Mouse (Mus musculus) induced T-regulatory cell, adult 2 months (primary cell): ENCODE data around the gene Zbtb17.

Experiments used
- DNase-seq: peaks from one replicate; pipeline ENCODE4 v3.0.0-alpha.2; 2012; ENCODE audit warnings: low read depth

Gene Zbtb17

DNA sequence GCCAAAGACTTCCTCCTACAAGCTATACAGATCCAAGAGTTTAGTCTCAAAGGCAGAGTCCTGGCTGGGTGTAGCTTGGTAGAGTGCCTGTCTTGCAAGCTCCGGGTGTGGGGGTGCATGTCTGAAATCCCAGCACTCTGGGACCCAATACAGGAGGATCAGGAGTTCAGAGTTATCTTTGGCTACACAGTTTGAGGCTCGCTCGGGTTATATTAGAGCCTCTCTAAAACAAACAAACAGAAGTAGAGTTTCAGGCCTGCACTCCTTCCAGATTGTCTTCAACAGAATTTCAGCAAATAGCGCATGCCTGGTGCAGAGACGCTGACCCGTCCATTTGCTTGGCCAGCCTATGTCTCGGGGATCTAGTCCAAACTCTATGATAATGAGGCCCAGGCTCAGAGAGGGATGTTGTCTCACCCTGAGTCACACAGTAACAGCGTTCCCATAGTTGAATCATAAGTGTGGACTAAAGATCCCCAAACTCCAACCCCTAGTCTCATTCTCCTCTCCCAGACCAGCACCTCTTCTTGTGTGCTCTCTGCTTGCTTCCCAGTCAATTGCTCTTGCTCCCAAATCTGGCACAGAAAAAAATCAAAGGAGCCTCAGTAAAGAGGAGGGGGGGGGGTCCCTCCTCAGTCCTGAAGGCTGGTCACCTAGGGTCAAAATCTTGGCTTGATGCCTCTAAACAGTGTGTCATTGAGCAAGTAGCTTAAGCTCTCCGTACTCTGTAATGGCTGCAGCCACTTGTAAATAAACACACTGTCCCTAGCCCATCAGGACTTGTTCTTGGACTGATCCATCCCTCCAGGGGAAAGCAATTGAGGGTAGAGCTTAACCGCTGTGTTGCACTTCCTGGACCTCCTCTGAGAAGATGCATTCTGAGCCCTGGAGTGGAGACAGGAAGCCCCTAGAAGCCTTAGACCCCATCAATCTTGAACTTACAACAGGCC is 17.4 kb upstream of the Zbtb17 start:
- DNase-seq = no peak

DNA sequence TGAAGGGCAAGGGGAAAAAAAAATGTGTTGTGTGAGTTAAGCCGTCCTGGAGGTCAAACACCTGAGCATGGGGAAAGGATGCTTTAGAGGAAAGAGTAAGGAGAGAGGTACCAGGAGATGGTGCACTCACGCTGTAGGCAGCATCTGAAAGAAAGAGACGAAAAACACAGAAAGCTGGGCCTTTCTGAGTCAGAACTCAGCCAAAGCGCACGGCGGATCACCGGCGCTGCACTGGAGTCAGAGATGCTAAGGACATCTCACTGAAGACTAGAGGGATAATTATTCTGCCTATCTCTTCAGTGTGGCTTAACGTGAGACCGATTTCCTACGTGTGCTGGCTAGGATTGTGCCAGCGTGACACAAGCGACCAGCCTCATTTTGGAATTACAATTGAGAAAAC is 16.5 kb upstream of the Zbtb17 start:
- DNase-seq = no peak

DNA sequence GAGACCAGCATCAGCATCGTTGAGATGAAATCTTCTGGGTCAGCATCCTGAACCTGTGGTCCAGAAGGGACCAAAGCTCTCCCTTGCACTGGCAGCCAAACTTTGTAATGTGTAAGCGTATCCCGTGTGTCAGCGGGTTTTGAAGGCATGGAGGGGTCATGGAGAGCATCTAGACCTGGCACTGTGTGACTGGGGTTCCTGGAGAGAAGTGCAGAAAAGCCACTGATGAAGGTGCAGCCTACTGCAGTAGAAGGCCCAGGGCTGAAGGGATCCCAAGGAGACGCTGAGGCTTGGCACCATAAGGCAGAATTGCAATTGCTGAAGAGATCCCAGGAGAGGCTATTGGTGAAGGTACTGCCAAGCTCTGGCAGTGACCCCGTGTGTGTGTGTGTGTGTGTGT is 15.1 kb upstream of the Zbtb17 start:
- DNase-seq = no peak

DNA sequence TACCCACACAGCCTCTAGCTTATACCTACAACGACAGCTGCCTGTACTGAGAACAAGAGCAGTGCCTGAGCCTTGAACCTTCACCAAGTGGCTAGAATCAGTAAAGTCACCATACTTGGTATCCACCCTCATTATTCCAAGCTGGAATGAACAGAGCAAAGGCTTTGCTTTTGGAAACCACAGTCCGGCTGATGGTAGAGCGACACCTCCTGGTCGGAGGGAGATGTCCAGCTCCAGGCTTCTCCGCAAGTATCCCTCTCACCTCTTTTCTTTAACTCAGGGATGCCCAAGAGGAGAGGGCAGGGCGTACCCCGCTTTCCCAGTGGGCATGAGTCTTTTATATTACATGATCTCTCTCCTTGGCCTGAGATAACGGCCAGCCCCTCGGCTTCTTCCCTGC is 14.6 kb upstream of the Zbtb17 start:
- peak; percentile 35 for DNase-seq

DNA sequence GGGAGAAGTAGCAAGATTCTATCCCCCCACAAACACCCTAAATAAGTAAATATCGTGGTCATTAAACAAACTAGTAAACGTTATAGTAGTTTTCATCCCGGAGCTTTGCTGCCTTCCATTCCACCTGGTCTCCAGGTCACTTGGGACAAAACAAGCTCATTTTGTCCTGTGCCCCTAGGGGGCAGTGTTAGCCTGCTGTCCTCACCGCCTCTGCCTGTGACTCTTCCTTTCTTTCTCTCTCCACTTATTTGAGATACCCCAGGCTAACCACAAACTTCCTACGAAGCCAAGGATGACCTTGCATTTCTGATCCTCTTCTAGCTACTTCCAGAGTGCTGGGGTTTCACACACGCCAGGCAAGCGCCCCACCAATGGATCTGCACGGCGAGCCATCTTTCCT is 13.5 kb upstream of the Zbtb17 start:
- DNase-seq = peak; percentile 84

DNA sequence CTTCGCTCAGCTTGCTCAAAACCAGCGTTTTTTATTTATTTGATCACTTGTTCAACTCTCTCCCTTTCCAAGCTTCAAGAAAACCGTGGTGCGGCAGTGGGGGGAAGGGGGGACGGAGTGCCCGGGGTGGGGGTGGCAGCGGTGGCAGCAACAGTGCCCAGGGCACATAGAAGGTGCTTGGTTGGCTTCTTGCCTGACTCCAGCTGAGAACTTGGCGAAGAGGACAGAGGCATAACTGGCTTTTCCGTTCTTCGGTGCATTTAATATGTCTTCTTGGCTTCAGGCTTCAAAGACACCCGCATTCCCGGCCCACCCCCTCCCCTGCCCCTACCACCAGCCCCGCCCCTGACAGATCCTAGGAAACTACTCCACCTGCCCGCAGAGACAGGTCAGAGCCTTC is 11.8 kb upstream of the Zbtb17 start:
- DNase-seq = no peak

DNA sequence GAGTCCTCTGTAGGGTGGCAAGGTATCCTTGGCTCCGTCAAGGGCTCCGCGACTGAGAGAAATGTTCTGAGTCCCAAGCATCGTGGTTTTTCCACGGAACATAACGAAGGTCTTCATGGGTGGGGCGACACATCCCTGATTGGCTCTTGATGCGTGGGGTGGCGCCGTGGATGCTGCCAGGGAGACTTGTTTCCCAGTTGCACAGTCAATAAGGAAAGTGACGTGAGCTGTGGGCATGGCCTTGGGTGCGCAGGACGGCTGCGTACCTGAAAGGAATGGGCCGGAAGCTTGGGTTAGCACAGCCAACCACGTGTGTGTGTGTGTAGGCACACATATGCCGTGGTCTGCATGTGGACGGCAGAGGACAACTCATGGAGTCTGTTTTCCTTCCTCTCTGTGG is 11.3 kb upstream of the Zbtb17 start:
- no peak for DNase-seq

DNA sequence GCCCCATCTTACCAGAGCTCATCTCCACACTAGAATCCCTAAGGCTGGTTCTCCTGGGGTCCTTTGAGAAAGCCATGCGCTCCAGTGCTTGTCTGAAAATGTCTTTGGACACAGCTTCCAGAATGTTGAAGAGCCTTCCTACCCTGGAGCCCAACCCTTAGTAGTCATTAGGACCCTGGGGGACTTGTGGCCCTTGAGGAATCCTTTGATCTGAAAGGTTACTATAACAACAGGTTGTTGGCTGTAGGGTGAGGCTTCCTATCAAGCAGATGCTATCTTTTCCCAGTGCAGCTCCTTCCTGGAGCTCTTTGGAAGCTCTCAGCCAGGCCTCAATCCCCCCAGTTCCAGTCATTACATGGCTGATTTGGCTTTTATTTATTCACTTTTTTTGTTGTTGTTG is 8.5 kb upstream of the Zbtb17 start, which contains the start of gene Srarp:
TSS of gene Srarp (minus strand) at position 132 of the 400 bp plus-strand sequence.
- no peak for DNase-seq

DNA sequence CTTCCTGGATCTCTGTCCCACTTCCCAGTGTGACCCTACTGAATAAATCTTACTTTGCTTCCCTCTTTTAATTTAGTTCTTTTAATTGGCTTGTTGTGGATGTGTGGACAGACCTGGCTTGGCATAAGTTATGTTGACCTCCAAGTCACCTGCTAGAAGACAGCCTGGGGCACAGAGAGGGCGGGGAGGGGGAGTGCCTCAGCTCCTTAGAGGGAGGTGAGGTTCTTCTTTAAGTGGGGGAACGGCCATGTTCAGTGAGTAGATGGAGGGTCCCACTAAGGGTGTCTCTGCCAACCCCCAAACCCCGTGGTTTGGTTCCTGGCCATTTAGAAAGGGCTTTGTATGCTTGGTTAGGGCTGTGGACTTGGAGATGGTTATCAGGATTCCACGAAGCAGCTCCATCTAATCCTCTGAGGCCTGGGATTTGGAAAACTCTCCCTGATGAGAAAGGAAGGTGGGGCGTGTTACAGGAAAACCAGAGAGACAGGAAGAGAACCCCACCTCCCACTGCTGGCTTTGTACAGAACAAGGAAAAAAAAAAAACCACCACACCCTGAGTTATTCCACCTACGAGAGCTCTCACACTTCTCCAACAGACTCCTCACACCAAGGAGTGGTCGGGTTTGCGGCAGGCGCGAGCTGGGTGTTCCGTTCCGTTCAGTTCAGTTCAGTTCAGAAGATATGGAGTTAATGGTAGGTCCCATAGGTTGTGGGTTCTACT is 5.2 kb upstream of the Zbtb17 start:
- DNase-seq = no peak

DNA sequence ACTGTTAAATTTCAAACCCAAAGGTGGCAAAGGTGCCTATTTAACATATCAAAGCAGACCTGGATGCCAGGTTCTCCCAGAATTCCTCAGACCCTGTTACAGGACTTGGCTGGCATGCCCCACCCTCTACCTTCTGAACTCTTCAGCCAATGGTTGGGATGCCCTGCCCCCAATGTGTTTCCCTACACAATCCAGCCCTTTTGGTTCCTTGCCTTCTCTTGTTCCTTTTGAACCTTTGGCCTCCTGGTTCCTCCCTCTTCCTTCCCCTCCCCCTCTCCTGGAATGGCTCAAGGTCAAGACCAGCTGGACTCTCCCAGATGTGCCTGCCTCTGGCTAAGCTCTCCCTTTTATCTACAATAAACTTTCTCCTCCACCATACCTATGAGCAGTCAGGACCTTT is 3.6 kb upstream of the Zbtb17 start:
- DNase-seq = no peak

DNA sequence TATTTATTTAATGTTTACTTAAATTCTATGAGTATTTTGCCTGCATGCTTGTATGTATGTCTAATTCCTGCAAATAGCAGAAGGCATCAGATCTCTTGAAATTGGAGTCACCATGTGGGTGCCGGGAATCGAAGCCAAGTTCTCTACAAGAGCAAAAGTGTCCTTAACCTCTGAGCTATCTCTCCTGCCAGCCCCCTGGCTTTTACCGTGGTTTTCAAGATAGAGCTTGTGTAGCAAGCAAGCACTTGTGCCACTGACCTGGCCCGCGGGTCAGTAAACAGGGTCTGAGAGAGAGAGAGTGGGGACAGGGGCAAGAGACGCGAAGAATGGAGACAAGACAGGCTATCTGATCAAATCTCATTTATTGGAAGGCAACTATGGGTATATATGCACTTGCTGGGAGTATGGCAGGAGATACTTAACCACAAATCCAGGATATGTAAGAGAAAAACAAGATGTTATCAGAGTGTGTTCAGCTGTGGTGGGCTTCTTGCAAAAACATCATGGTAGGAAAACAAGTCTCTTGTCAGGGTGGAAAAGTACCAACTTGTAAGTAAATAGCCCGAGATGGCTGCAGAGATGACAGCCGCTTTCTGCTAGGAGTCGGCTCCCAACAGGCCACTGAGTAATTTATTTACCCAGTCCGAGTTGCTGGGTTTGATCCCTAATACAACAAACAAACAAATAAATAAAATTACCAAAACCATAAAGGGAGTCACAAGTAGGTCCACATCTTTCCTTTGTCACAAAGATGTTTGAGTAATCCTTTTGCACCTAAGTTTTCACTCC is 619 bp upstream of the Zbtb17 start:
- peak; percentile 33 for DNase-seq

DNA sequence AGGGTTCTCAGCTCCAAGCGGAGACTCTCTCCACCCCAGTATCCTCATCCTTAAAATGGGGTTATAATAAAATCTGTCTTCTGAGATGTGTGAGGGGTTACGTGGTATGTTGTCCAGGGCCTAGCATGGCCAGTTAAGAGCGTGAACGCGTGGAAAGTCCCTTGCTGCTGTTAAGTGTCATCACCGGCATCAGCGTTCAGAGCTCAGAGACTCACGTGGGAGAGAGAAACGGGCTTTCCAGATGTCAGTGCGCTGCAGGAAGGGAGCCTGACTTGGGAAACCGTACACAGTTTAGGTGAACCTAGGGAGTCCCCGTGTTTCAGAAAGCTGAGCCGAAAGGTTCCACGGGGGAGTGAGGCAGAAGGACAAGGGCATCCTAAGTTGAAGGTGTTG is 870 bp downstream of the Zbtb17 start:
- peak; percentile 83 for DNase-seq

DNA sequence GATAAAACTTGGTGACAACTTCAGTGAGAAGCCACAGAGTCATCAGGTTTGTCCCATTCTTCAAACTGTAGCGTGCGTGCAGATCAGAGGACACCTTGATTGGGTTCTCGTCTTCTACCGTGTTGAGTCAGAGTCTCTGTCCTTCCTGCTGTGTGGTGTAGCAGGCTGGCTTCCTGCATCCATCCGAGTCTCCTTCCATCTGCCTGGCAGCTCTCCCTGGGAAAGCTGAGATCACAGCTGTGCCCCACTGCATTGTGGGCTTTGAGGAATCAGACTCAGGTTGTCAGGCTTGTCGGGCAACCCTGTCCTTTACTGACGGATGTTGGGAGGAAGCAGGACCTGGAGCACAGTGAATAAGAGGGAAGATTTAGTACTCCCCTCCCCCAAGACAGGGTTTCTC is 1.8 kb downstream of the Zbtb17 start:
- peak; percentile 55 for DNase-seq

DNA sequence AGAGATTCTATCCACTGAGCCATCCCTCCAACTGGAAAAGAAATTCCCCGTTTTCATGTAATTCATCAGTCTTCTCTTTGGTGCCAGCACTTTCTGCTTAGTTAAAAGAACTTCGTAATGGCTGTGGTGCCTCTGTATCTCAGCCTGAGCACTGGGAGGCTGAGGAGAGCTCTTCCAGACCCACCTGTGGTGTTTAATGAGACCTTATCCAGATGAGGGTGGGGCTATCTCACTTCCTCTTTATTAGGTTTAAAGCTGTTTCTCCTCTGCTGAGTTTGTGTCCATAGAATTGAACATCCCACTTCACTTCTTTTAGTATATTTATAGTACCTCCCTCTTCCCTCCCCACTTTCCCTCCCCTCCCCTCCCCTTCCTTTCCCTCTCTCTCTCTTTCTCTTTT is 6.8 kb downstream of the Zbtb17 start:
- no peak for DNase-seq

DNA sequence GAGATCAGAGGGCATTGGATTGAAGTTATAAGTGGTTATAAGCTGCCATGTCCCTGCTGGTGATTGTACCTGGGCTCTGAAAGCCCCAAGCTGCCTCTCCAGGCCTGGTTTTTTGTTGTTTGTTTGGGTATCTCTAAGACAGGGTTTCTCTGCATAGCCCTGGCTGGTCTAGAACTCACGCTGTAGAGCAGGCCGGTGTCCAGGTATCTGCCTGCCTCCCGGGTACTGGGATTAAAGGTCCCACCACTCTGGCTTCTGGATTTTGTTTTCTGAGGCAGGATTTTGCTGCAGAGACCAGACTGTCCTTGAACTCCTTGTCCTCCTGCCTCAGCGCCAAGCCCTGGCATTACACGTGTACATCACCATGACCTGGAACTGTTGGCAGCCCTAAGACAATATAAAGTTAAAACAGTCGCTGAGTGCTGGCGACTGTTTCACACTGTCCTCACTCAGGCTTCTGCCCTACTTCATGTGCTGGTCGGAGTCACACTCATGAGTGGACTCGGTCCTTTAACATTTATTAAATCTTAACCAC is 7.5 kb downstream of the Zbtb17 start:
- DNase-seq = no peak

DNA sequence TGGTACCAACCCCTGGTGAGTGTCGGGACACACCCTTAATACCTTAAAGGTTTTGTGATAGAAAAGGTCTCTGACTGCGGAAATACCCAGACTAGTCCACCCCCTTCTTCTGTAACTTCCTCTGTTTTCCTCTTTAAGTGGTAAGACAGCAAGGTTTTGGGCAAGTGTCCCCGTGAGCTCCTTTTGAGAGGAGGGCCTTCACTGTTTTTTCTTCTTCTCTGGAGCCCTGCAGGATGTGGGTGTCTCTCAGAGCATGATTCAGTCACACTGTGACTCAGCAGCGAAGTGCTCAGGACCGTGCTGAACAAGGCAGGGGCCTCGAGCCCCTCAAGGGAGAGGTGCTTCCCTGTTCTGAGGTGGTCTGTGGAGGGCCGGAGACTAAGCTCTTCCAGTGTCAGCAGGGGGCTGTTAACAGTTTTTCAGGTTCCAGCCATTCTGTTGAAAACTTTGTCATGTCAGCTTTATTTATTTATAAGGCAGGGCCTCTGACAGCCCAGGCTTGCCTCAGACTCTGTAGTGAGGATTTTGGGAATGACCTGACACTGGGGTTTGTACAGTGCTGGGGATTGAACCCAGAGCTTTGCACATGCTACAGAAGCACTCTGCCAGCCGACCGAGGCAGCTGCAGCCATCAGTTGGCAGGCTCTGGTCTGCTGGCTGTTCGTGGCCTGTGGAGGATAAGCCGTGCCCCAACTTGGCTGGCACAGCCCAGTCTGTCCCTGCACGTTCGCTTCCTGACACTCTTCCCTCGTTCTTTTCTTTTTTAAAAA is 10.3 kb downstream of the Zbtb17 start:
- peak; percentile 87 for DNase-seq

DNA sequence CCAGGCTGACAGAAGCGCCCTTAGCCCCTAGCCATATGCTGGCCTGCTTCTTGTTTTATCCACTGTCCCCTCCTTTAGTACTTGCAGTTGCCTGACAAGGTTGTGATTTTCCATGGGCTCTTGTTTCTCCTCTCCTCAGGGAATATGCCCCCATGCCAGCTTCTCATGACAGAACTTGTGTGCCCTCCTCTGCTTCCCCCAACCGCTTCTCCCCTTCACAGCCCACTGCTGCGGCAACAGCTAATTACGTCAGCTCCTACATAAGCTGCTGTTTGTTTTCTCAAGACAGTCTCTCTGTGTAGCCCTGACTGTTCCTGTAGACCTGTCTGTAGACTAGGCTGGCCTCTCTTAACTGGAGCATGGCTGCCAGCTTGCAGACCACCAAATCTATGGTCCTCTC is 11.1 kb downstream of the Zbtb17 start:
- DNase-seq = no peak

DNA sequence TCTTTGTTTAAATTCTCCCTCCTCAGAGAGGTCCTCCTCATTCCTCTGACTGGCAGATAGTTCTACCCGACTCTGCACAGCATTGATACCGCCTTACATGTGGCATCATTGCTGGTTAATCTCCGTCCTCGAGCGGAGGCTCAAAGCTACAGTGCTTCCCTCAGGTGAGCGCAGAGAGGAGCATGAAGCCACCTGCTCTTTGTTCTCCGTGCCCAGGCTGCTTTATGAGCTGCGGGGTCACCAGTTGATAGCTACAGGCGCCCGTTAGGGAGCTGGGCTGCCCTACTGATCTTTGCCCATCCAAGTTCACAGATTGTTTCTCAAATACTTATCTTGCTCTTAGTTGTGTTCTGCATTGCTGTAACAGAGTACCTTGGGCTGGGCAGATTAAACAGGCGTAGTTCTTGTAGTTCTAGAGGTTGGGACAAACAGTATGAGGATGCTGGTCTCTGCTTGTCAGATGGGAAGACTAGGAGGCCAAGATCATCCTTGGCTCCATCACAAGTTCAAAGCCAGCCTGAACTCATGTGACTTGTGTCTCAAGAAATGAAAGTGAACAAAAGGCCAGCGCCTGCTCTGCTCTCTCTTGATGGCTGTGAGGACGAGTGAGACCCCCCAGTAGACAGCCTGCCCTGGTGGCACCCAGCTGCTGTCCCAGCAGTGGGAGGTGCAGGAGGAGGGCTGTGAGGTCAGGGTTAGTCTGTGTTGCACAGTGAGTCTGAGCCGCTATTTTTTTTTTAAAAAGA is 11.9 kb downstream of the Zbtb17 start:
- DNase-seq = no peak

DNA sequence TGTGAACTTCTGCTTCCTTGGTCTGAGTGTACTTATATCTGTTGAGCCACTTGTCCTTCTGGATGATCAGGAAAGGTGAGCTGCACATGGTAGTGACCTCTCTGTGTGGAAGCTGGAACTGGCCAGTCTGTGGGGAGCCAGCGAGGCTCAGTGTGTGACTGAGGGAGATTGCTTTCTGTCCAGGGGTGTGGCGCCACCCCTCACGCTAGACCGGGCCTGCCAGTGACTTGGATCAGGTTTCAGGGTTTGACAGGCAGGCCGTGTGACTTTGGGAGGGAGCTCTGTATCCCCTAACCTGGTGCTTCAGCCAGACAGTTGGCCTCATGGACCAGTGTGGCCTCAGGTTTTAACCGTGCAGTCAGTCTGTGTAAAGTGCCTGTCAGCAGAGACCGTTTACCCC is 13.8 kb downstream of the Zbtb17 start:
- no peak for DNase-seq

DNA sequence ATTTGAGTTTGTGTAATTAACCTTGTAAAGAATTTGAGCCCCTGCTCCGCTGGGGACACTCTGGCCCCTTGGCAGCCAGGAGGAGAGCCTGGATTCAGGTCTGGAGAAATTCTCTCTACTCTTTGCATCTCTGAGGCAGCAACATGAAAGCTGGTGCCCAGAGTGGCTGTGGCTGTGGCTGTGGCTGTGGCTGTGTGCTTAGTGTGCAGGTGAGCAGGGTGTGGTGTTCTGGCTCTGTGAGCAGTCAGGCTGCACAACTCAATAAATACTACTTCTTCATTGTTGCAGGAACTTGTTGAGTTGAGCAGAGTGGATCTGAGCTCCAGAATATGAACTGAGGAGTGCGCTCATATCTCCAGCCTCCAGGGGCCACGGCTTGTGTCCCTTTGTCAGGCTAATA is 14.4 kb downstream of the Zbtb17 start:
- no peak for DNase-seq

DNA sequence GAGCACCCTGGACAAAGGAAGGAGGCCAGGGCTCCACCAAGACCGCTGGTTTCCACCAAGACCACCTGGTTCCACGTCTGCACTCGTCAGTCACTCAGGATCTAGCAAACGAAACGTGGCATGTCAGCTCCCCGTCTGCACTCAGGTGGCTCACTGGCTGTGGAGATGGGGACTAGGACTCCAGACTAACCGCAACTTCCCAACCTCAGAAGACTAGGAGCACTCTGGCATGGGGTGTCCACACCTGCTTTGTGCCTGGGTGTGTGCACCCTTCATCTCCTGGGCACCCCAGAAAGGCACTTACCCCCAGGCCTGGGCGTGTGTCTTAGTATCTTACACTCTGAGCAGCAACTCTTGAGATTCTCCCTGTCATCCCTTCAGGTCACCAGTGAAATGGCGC is 15.3 kb downstream of the Zbtb17 start:
- DNase-seq = no peak
